Mouse (Mus musculus) kidney, adult 9 months (tissue): ENCODE results near the gene Plce1.
A peak's percentile ranks its signal among the peaks of the same experiment; 100 is the strongest.

Experiments used
- DNase-seq: peaks from one replicate; pipeline ENCODE4 v3.0.0; 2022

Plce1 gene

GRCm38 (mm10) chr19:38644871-38645595 is 164.1 kb downstream of the Plce1 start:
- peak; percentile 20 for DNase-seq

- DNase-seq: no peak
Measured at GRCm38 (mm10) chr19:38657980-38658379, 177.1 kb downstream of the Plce1 start.

DNA sequence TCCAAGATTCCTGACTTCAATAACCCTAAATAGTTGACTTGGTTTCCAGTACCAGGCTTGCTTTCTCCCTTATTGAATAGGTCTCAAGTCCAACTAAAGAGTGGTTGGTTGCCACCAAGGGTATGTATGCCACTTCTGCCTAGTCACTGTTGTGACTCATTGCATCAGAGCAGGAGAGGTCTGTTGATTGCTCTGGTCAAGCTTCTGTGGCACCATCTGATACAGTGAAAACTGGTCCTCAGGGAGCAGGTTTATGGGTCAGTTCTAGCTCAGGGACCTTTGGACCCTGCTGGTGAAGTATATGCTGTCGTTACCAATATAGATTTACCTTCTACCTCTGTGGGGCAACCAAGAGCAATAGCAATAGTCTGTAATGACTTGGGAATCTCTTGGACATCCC is 184.5 kb downstream of the Plce1 start:
- no peak for DNase-seq

- no peak for DNase-seq
Measured at GRCm38 (mm10) chr19:38672015-38672600, 191.2 kb downstream of the Plce1 start.

GRCm38 (mm10) chr19:38673936-38674335 is 193.0 kb downstream of the Plce1 start:
- DNase-seq: no peak

- DNase-seq: no peak
Measured at GRCm38 (mm10) chr19:38678655-38679054, 197.7 kb downstream of the Plce1 start.

GRCm38 (mm10) chr19:38679520-38679919 is 198.6 kb downstream of the Plce1 start:
- DNase-seq: no peak

GRCm38 (mm10) chr19:38687326-38687725 is 206.4 kb downstream of the Plce1 start:
- peak; percentile 87 for DNase-seq

DNA sequence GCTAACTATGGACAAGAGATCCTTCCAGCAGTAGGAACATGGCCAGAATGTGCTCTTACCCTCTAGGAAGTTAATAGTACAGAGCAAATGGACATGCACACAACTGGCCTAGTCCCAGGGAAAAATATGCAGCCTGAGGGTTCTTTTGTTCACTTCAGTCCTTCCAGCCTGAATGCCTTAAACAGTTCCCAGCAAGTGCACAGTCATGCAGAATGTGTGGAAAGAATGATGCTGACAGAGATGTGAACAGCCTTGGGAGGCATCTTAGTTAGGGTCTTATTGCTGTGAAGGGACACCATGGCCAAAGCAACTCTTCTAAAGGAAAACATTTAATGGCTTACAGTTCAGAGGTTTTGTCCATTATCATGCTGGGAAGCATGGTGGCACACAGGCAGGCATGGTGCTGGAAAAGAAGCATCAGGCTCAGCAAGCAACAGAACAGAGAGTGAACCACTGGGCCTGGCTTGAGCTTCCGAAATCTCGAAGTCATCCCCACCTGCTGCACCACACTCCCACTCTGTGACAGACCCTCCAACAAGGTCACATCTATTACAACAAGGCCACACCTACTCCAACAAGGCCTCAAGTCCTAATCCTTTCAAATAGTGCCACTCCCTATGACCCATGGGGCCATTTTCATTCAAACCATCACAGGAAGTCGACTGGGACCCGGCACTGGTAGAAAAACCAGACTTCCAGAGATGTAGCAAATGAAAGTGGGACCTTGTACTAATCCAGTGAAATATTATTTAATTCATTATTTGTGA is 208.0 kb downstream of the Plce1 start:
- peak; percentile 19 for DNase-seq

GRCm38 (mm10) chr19:38690276-38690675 is 209.4 kb downstream of the Plce1 start:
- peak; percentile 9 for DNase-seq

- no peak for DNase-seq
Measured at GRCm38 (mm10) chr19:38691533-38691932, 210.6 kb downstream of the Plce1 start.

DNA sequence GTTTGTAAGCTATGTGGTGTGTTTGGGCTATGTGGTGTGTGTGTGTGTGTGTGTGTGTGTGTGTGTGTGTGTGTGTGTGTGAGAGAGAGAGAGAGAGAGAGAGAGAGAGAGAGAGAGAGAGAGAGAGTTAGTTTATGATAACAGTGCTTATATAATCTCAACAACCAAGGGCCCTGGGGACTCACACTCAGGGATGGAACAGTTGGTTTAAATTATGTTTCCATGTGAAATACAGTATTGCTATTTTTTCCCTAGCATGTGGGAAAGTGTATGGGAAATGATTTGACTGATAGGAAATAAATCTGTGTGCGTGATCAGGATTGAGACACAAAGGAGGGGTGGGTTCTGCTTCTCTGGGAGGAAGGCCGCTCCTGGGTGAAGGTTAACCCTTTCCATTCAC is 212.4 kb downstream of the Plce1 start:
- no peak for DNase-seq

- peak; percentile 66 for DNase-seq
Measured at GRCm38 (mm10) chr19:38693769-38694168, 212.9 kb downstream of the Plce1 start.

GRCm38 (mm10) chr19:38701776-38702175 is 220.9 kb downstream of the Plce1 start:
- DNase-seq: no peak

GRCm38 (mm10) chr19:38704742-38705141 is 223.8 kb downstream of the Plce1 start:
- no peak for DNase-seq

DNA sequence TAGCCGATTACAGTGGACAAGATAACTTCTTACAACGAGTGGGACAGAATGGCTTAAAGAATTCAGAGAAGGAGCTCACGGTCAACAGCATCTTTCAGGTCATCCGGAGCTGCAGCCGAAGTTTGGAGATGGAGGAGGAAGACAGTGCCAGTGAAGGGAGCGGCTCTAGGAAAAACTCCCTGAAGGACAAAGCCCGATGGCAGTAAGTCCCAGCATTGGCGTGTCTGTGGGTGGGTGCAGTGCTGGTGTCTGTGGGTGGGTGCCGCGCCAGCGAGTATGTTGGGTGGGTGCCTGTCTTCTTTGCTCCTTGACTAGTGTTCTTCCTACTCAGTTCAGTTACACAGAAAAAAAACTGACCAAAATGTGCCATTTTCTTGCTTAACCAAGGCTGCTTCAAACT is 224.3 kb downstream of the Plce1 start:
- no peak for DNase-seq

GRCm38 (mm10) chr19:38706449-38706848 is 225.5 kb downstream of the Plce1 start:
- DNase-seq: no peak

DNA sequence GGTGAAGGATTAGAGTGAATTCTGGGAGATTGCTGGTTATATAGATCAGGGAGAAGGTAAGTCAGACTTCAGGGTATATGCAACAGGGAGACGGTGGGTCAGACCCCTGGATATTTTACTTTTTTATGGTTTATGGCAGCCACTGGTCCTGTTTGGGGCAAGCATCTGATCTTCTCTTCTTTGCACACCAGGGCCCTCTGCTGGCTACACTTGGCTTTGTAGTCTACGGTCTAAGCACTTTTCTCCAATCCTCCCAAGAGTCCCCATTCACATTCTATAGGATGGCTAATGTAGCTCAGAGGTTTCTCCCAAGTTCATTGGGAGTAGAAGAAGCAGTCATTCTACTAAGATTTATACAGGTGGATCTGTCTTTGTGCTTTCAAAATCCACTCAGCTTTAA is 228.5 kb downstream of the Plce1 start:
- peak; percentile 63 for DNase-seq

DNA sequence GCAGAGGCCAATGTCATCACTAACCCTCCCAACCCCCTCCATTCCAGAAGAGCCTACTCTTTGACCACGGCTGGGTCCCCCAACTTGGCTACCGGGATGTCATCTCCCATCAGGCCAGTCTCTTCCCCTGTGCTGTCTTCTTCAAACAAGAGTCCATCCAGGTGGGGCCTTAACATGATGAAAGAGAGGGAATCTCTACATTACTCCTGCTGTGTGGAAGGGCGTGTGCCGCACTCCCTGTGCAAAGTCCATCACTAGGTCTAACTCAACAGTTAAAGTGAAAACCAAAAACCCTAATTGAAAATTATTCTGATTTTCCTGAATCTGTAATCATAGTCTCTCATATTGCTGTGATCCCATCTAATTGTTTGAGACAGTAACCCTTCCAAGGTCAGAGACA is 240.9 kb downstream of the Plce1 start:
- DNase-seq: no peak

GRCm38 (mm10) chr19:38722982-38723381 is 242.1 kb downstream of the Plce1 start:
- no peak for DNase-seq

- no peak for DNase-seq
Measured at GRCm38 (mm10) chr19:38723969-38724368, 243.1 kb downstream of the Plce1 start.

DNA sequence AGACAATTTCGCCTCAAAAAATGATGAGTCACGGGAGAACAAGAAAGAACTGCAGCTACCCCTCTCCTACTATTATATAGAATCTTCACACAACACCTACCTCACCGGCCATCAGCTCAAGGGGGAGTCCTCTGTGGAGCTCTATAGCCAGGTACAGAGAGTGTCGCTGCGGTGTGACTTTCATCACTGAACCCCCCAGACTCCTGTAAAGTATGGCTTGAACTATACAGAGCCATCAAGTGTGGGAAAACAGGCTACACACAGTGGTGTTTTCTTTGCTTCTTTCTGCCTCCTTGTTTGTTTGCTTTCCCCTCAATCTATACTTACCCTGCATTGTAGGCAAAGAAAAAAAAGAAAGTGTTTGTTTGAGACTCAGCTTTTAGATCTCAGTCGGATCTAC is 247.9 kb downstream of the Plce1 start:
- DNase-seq: no peak

DNA sequence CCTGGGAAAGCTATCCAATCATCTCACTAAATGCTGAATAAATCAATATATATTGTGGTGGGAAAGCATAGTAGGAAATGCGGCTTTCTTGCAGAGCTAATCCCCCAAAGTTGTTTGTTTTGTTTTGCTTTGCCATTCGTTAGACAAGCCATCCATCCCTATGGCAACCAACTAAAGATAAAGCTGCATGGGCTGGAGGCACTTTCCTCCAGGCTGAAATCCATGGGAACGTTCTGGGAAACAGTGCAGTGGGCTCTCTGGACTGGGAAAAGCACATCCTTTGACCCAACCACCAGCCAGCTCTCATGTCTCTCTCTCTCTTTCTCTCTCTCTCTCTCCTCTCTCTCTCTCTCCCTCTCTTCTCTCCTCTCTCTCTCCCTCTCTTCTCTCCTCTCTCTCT is 248.4 kb downstream of the Plce1 start:
- DNase-seq: no peak

DNA sequence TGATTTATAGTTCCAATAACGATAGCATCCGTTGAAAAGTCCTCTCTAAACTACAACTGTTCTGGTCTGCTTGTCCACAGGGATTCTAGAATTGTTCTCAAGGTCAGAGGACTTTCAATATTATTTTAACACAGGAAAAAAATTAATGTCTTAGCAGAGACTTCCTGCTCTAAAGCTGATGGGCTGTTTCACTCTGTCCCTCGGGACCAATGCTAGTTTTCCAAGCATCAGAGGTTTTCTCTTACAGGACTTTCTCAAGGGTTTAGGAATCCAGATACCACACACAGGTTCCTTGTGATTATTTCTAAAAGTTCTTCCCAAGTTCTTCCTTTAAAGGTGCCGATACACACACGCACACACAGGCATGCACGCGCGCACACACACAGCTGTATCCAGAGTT is 263.6 kb downstream of the Plce1 start:
- no peak for DNase-seq
